Mouse (Mus musculus): ENCODE data around the gene Hist1h1c. TPM values are rescaled to one million over a fixed set of nuclear protein-coding genes. Genes with fewer than 3 reads are reported as not detected.

Hist1h1c gene
- 8.2 and 11.8 TPM in 2 replicates for polyA plus RNA-seq (2021; fragmentation: Nextera tagmentation)
- long read RNA-seq, experiment 1, transcript Hist1h1c-201 (1 exons, 1,560 nt) = major isoform, 13 of 13 reads
- long read RNA-seq, experiment 1, partial matches to known transcripts = 0 of 13 reads
- long read RNA-seq, experiment 1, other reads (novel, unspliced or antisense) = 0 of 13 reads
- long read RNA-seq, experiment 2, transcript Hist1h1c-201 (1 exons, 1,560 nt) = major isoform, 26 of 26 reads
- long read RNA-seq, experiment 2, partial matches to known transcripts = 0 of 26 reads
- long read RNA-seq, experiment 2, other reads (novel, unspliced or antisense) = 0 of 26 reads

DNA sequence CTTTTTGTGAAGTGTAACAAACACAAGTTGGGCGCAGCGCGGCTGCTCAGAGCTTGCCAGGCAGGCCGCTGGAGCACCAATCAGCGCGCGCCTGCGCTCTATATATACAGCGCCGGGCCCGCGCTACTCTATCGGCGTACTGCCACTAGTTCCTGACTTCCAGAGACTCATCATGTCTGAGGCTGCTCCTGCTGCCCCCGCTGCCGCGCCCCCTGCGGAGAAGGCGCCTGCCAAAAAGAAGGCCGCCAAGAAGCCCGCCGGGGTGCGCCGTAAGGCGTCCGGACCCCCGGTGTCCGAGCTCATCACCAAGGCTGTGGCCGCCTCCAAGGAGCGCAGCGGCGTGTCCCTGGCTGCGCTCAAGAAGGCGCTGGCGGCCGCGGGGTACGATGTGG, at the start of gene Hist1h1c:
Hist1h1c (plus strand) TSS at position 132 of the 392 bp plus-strand sequence.

DNA sequence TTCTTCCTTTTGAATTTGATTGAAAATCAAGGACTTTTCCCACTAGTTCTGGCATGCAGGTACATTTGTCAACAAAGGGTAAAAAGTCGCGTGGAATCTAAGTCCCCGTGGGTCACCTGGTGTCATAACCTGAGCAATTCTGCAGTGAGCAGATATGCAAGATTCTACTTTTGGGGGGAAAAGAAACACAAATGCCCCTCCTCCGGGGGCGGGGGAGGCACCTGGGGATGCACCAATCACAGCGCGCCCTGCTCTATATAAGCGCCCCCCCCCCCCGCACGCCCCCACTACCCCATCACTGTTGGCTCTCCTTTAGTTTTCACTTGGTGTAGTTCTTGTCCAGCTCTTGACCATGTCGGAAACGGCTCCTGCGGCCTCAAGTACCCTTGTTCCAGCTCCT, 43.1 kb upstream of the Hist1h1c start, which contains the start of gene Hist1h1t:
Hist1h1t (plus strand) TSS at position 301 of the 400 bp plus-strand sequence.

DNA sequence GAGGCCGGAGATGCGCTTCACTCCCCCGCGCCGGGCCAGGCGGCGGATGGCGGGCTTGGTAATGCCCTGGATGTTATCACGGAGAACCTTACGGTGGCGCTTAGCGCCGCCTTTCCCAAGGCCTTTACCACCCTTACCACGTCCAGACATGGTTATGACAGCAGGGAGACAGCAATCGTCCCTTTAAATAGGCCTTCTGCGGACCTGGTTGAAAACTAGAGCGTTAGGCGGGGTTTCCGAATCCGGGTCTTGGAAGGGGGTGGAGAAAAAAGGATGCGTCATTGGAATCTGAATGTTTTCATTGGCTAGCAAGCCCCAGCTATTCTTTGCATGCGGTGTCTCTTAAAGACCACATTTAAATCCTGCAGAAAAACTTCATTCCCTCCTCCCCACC, 40.3 kb upstream of the Hist1h1c start, which contains the start of gene Hist1h4c:
Hist1h4c (minus strand) TSS at position 155 of the 394 bp plus-strand sequence.

DNA sequence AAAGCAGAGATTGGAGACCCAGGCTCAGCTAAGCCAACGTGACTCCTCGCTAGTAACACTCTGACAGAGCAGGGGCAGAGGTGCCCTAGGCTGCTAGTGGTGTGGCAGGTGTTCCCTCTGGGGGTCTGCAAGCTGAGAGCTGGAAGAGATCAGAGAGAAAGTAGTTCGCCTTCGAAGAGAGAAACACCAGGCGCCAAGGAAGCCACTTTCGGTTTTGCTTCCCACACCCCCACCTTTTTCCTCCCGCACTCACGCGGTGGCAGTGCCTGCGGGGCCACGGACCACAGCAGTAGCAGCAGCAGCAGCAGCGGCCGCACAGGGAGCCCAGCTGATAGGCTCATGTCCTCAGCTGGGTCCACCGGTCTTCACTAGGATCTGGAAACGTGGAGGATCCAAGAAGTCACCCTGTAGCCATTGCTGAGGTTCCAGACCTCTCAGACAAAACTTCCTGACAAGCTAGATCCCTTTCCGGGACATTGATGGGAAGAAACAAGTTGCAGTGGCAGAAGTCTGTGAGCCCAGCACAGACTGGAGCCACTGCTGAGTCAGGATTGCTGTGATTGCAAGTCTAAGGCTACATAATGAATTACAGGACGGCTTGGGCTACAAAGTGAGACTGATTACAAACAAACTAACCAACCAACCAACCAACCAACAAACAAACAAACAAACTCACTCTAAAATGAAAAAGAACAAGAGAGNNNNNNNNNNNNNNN, 28.1 kb upstream of the Hist1h1c start, which contains the start of gene Hfe:
Hfe (minus strand) TSS at position 481 of the 716 bp plus-strand sequence.

DNA sequence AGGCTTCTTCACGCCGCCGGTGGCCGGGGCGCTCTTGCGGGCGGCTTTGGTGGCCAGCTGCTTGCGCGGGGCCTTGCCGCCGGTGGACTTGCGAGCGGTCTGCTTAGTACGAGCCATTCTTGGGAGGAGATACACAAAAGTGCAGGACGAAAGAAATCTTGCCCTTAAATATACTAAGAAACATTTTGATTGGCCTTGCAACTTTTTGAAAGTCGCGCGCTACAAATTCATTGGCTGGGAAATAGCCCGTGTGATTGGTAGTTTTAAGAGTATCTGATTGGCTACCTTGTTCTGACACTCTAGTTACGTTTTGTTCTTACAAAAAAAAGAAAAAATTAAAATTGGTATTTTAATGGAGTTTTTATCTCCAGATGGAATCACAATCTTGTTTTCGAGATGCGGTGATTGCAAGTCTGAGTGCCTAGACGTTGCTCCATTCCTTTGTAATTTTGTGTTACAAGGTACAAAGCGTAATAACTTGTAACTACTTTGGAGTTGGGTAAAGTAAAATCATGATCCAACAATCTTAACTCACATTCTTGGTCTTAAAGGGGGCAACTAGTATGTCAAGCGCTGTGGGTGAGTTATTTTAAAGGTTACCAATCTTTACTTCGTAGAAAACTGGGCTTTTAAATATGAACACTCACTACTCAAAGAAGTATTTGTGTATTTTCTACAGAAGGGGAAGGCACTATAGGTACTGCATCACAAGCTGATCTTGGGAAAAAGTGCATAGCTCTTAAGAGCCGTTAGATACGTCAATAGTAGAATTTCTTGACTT, 7.0 kb downstream of the Hist1h1c start, which contains the start of gene Hist1h3c:
Hist1h3c (minus strand) TSS at position 222 of the 781 bp plus-strand sequence.

DNA sequence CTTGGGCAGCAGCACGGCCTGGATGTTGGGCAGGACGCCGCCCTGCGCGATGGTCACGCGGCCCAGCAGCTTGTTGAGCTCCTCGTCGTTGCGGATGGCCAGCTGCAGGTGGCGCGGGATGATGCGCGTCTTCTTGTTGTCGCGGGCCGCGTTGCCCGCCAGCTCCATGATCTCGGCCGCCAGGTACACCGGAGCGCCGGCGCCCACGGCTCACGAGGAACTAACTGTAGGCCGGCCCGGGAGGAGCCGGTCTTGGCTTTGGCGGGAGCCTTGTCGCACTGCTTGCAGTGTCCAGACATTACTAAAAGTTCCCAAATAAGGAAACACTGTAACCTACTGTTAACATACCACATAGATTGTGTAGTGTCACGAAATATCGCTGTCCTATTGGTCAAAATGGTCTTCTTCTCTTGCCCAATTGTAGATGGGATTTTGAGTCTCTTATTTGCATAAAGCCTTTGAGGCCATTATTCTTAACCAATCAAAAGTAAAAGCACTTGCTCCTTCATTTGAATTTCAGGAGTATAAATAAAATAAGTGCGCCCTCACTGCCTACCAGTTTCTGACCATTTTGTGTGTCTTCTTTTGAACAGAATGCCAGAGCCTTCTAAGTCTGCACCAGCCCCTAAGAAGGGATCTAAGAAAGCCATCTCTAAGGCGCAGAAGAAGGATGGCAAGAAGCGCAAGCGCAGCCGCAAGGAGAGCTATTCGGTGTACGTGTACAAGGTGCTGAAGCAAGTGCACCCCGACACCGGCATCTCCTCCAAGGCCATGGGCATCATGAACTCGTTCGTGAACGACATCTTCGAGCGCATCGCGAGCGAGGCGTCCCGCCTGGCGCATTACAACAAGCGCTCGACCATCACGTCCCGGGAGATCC, 7.8 kb downstream of the Hist1h1c start, which contains the start of gene Hist1h2bb:
Hist1h2bb (plus strand) TSS at position 534 of the 880 bp plus-strand sequence.

DNA sequence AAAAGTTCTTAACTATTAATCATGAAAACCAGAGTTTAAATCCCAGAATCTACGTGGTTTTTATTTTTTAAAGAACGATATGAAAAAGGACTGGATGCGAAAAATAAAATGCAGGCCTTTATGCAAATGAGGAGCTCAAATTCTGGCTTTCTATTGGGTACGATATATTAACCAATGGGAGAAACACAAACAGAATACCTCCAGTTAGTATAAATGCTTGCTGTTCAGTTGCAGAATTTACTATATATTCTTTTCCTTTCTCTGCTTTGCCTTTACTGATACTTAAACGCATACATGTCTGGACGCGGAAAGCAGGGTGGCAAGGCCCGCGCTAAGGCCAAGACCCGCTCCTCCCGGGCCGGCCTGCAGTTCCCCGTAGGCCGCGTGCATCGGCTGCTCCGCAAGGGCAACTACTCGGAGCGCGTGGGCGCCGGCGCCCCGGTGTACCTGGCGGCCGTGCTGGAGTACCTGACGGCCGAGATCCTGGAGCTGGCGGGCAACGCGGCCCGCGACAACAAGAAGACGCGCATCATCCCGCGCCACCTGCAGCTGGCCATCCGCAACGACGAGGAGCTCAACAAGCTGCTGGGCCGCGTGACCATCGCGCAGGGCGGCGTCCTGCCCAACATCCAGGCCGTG, 12.3 kb downstream of the Hist1h1c start, which contains the start of gene Hist1h2ab:
Hist1h2ab (plus strand) TSS at position 288 of the 639 bp plus-strand sequence.

DNA sequence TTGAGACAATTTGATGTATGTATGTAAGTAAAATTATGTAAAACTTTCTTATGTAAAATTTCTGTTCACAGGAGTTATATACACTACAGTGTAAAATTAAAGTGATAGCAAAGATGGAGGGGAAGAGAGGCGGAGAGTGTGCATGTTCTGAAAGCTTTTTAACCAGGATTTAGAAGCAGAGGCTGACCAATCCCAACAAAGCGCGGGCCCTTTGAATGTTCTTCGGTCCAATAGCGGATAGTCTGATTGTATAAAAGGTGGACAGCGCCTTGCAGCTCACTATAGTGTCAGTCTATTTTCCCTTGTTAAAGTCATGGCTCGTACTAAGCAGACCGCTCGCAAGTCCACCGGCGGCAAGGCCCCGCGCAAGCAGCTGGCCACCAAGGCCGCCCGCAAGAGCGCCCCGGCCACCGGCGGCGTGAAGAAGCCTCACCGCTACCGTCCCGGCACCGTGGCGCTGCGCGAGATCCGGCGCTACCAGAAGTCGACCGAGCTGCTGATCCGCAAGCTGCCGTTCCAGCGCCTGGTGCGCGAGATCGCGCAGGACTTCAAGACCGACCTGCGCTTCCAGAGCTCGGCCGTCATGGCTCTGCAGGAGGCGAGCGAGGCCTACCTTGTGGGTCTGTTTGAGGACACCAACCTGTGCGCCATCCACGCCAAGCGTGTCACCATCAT, 13.6 kb downstream of the Hist1h1c start, which contains the start of gene Hist1h3b:
Hist1h3b (plus strand) TSS at position 201 of the 675 bp plus-strand sequence.

DNA sequence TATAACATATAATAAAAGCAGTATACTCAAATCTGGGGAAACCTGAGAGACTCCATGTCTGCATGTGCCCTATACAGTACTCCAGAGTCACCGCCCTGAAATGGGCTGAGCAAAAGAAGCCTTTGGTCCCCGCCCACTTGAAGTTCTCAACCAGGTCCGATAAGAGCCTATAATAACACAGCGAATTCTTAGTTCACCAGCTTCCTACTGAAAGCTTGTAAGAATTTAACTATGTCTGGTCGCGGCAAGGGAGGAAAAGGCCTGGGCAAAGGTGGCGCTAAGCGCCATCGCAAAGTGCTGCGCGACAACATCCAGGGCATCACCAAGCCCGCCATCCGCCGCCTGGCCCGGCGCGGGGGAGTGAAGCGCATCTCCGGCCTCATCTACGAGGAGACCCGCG, 18.2 kb downstream of the Hist1h1c start, which contains the start of gene Hist1h4b:
Hist1h4b (plus strand) TSS at position 224 of the 400 bp plus-strand sequence.

DNA sequence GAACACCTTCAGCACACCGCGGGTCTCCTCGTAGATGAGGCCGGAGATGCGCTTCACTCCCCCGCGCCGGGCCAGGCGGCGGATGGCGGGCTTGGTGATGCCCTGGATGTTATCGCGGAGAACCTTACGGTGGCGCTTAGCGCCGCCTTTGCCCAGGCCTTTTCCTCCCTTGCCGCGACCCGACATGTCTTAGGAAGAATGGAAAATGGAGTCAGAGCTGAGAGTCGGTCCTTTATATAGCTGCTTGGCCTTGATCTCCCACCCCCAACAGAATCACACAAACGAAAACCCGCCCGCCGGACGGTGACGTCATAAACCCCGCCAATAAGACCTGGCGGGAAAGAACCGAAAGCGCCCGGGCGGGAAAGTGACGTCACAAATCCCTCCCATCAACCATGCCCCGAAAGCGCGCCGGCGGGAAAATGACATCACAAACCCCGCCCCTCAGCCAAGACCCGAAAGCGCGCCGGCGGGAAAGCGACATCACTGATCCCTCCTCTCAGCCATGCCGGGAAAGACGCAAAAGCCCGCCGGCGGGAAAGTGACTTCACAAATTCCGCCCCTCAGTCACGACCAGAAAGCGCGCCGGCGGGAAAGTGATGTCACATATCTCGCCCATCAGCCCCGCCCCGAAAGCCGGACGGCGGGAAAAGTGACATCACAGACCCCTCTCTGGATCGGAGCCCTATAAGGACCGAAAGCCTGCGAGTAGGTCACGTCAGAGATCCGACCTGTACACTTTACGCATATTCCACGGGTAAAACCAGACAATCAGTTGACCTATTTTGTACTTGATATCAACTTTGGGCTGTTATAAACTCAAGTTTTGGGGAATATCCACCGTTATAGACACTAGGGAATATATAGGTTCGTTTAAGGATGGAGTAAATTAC, 22.6 kb downstream of the Hist1h1c start, which contains the start of gene Hist1h4a:
Hist1h4a (minus strand) TSS at position 259 of the 893 bp plus-strand sequence.

DNA sequence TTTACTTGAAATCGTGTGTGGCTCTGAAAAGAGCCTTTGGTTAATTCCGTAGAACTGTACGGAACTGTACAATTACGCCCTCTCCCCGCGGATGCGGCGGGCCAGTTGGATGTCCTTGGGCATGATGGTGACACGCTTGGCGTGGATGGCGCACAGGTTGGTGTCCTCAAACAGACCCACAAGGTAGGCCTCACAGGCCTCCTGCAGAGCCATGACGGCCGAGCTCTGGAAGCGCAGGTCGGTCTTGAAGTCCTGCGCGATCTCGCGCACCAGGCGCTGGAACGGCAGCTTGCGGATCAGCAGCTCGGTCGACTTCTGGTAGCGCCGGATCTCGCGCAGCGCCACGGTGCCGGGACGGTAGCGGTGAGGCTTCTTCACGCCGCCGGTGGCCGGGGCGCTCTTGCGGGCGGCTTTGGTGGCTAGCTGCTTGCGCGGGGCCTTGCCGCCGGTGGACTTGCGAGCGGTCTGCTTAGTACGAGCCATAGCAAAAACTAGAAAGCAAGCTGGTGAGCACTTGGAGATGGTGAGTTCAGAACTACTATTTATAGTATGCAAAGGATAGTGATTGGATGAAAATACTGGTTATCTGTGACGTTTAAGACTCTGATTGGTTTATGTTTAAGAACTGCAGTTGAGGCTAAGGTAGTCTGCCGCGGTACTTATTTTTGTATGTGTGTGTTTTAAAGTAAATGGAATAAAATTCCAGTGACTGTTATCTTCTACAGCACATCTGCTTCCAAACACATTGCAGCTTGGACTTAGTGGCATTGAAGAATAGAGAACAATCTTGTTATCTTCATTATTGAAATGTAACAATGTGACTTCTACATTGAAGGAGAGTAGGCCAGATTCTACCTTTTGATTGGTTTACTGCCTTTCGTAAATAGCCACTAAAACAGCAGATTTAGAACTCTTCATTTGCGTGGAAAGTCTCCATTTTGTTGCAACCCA, 23.5 kb downstream of the Hist1h1c start, which contains the start of gene Hist1h3a:
Hist1h3a (minus strand) TSS at position 516 of the 951 bp plus-strand sequence.

DNA sequence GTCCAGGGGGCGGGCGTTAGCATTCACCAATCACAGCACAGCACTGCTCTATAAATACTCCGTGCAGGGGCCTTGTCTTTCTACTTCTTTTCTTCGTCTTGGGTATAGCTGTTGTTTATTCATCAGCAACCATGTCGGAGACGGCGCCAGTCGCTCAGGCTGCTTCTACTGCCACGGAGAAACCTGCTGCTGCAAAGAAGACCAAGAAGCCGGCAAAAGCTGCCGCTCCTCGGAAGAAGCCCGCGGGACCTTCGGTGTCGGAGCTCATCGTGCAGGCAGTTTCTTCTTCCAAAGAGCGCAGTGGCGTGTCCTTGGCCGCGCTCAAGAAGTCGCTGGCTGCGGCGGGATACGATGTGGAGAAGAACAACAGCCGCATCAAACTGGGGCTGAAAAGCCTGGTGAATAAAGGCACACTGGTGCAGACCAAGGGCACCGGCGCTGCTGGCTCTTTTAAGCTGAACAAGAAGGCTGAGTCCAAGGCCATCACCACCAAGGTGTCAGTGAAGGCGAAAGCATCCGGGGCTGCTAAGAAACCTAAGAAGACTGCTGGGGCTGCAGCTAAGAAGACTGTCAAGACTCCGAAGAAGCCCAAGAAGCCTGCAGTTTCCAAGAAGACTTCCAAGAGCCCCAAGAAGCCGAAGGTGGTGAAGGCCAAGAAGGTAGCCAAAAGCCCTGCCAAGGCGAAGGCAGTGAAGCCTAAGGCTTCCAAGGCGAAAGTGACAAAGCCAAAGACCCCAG, 25.1 kb downstream of the Hist1h1c start, which contains the start of gene Hist1h1a:
Hist1h1a (plus strand) TSS at position 81 of the 738 bp plus-strand sequence.

DNA sequence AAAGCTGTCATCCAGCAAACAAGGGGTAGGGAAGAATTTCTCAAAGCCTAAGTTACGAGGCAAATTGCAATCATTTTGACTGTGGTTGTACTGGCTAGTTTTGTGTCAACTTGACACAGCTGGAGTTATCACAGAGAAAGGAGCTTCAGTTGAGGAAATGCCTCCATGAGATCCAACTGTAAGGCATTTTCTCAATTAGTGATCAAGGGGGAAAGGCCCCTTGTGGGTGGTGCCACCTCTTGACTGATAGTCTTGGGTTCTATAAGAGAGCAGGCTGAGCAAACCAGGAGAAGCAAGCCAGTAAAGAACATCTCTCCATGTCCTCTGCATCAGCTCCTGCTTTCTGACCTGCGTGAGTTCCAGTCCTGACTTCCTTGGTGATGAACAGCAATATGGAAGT, 31.0 kb downstream of the Hist1h1c start, which contains the start of gene Trim38:
Trim38 (plus strand) TSS at position 301 of the 400 bp plus-strand sequence.

